Mouse (Mus musculus): ENCODE data around the gene Nphp4. TPM values are rescaled to one million over a fixed set of nuclear protein-coding genes. Genes with fewer than 3 reads are reported as not detected.

Gene Nphp4
- polyA plus RNA-seq, 1 experiment from 2014 or later, result 5.7 TPM

GRCm38 (mm10) chr4:152568662-152569395 lies 92.3 kb downstream of the Nphp4 start:
- Histone ChIP-seq H3K36me3 (ENCODE audit: control insufficient read depth, insufficient read depth) (no peaks in the 10 kb centered on the region), H3K4me2 (ENCODE audit: low read length) (no peak overlapping the region), H3K9me3 (ENCODE audit: control insufficient read depth, low read length) (no peaks in the 10 kb centered on the region), H3K27me3 (replicated peaks; ENCODE audit: control insufficient read depth, insufficient read depth, low read length) (no peaks in the 10 kb centered on the region), H3K9ac (replicated peaks; ENCODE audit: low read depth, low read length) (0 out of 2 replicates have a peak overlapping the region, but pooled peaks have one; percentile 17), H3K27ac (ENCODE audit: low read length) (no peak overlapping the region), H3K4me1 (replicated peaks; ENCODE audit: control insufficient read depth, insufficient read depth, low read length) (no peaks in the 10 kb centered on the region; the same call in 1 of the 2 replicates), H3K4me3 (replicated peaks; ENCODE audit: low read length) (no peak overlapping the region)
- WGBS, result 53% methylated on average over 23 of the region's 23 CpGs
- ATAC-seq, result no peak

GRCm38 (mm10) chr4:152574266-152574665 lies 97.8 kb downstream of the Nphp4 start:
- Histone ChIP-seq H3K4me3 (replicated peaks; ENCODE audit: low read length) (no peak overlapping the region), H3K27me3 (replicated peaks; ENCODE audit: control insufficient read depth, insufficient read depth, low read length) (no peaks in the 10 kb centered on the region), H3K9ac (replicated peaks; ENCODE audit: low read depth, low read length) (no peak overlapping the region), H3K4me1 (replicated peaks; ENCODE audit: control insufficient read depth, insufficient read depth, low read length) (0 out of 2 replicates have a peak, but pooled peaks cover 2% of the 10 kb centered on the region), H3K27ac (ENCODE audit: low read length) (no peak overlapping the region), H3K9me3 (ENCODE audit: control insufficient read depth, low read length) (no peaks in the 10 kb centered on the region), H3K36me3 (ENCODE audit: control insufficient read depth, insufficient read depth) (no peaks in the 10 kb centered on the region), H3K4me2 (ENCODE audit: low read length) (no peak overlapping the region)
- no peak for ATAC-seq
- 65% methylated on average over 12 of the region's 12 CpGs for WGBS

- 56% methylated on average over 4 of the region's 4 CpGs for WGBS
Observed at GRCm38 (mm10) chr4:152576826-152577225, 100.3 kb downstream of the Nphp4 start.

GRCm38 (mm10) chr4:152579956-152580355 lies 103.5 kb downstream of the Nphp4 start:
- H3K27me3 ChIP-seq (replicated peaks; ENCODE audit: control insufficient read depth, insufficient read depth, low read length), result no peaks in the 10 kb centered on the region
- no peak overlapping the region for H3K4me3 ChIP-seq (replicated peaks; ENCODE audit: low read length)
- no peak overlapping the region for H3K9ac ChIP-seq (replicated peaks; ENCODE audit: low read depth, low read length)
- H3K36me3 ChIP-seq (ENCODE audit: control insufficient read depth, insufficient read depth), result no peaks in the 10 kb centered on the region
- ATAC-seq, result no peak
- no peak overlapping the region for H3K4me2 ChIP-seq (ENCODE audit: low read length)
- H3K4me1 ChIP-seq (replicated peaks; ENCODE audit: control insufficient read depth, insufficient read depth, low read length), result peaks cover 3% of the 10 kb centered on the region; the same call in 1 of the 2 replicates
- H3K9me3 ChIP-seq (ENCODE audit: control insufficient read depth, low read length), result no peaks in the 10 kb centered on the region
- no peak overlapping the region for H3K27ac ChIP-seq (ENCODE audit: low read length)
- WGBS, result 84% methylated on average over 4 of the region's 4 CpGs

More at GRCm38 (mm10) chr4:152576826-152577225, 100.3 kb downstream of the Nphp4 start:
- no peak for ATAC-seq
- H3K9ac ChIP-seq (replicated peaks; ENCODE audit: low read depth, low read length), result no peak overlapping the region
- no peak overlapping the region for H3K4me3 ChIP-seq (replicated peaks; ENCODE audit: low read length)
- H3K27me3 ChIP-seq (replicated peaks; ENCODE audit: control insufficient read depth, insufficient read depth, low read length), result no peaks in the 10 kb centered on the region
- no peaks in the 10 kb centered on the region for H3K9me3 ChIP-seq (ENCODE audit: control insufficient read depth, low read length)
- no peak overlapping the region for H3K4me2 ChIP-seq (ENCODE audit: low read length)
- H3K36me3 ChIP-seq (ENCODE audit: control insufficient read depth, insufficient read depth), result no peaks in the 10 kb centered on the region
- H3K4me1 ChIP-seq (replicated peaks; ENCODE audit: control insufficient read depth, insufficient read depth, low read length), result 0 out of 2 replicates have a peak, but pooled peaks cover 2% of the 10 kb centered on the region
- H3K27ac ChIP-seq (ENCODE audit: low read length), result no peak overlapping the region

- Histone ChIP-seq H3K27me3 (replicated peaks; ENCODE audit: control insufficient read depth, insufficient read depth, low read length) (no peaks in the 10 kb centered on the region), H3K9ac (replicated peaks; ENCODE audit: low read depth, low read length) (no peak overlapping the region), H3K4me3 (replicated peaks; ENCODE audit: low read length) (no peak overlapping the region), H3K36me3 (ENCODE audit: control insufficient read depth, insufficient read depth) (no peaks in the 10 kb centered on the region), H3K27ac (ENCODE audit: low read length) (no peak overlapping the region), H3K9me3 (ENCODE audit: control insufficient read depth, low read length) (no peaks in the 10 kb centered on the region), H3K4me1 (replicated peaks; ENCODE audit: control insufficient read depth, insufficient read depth, low read length) (peaks cover 11% of the 10 kb centered on the region), H3K4me2 (ENCODE audit: low read length) (no peak overlapping the region)
- 55% methylated on average over 6 of the region's 6 CpGs for WGBS
- ATAC-seq, result no peak
Observed at GRCm38 (mm10) chr4:152582206-152582605, 105.7 kb downstream of the Nphp4 start.

- Histone ChIP-seq H3K36me3 (ENCODE audit: control insufficient read depth, insufficient read depth) (no peaks in the 10 kb centered on the region), H3K4me3 (replicated peaks; ENCODE audit: low read length) (no peak overlapping the region), H3K27ac (ENCODE audit: low read length) (no peak overlapping the region), H3K9ac (replicated peaks; ENCODE audit: low read depth, low read length) (no peak overlapping the region), H3K4me1 (replicated peaks; ENCODE audit: control insufficient read depth, insufficient read depth, low read length) (peaks cover 11% of the 10 kb centered on the region), H3K27me3 (replicated peaks; ENCODE audit: control insufficient read depth, insufficient read depth, low read length) (peaks cover 4% of the 10 kb centered on the region; the same call in 1 of the 2 replicates), H3K4me2 (ENCODE audit: low read length) (no peak overlapping the region), H3K9me3 (ENCODE audit: control insufficient read depth, low read length) (no peaks in the 10 kb centered on the region)
- 78% methylated on average over 6 of the region's 6 CpGs for WGBS
- no peak for ATAC-seq
Observed at GRCm38 (mm10) chr4:152583616-152584015, 107.1 kb downstream of the Nphp4 start.

GRCm38 (mm10) chr4:152585526-152585925 lies 109.0 kb downstream of the Nphp4 start:
- Histone ChIP-seq H3K4me2 (ENCODE audit: low read length) (peak overlapping the region; percentile 14; the same call in 1 of the 2 replicates), H3K9ac (replicated peaks; ENCODE audit: low read depth, low read length) (no peak overlapping the region), H3K4me1 (replicated peaks; ENCODE audit: control insufficient read depth, insufficient read depth, low read length) (peaks cover 11% of the 10 kb centered on the region), H3K36me3 (ENCODE audit: control insufficient read depth, insufficient read depth) (no peaks in the 10 kb centered on the region), H3K27ac (ENCODE audit: low read length) (no peak overlapping the region), H3K4me3 (replicated peaks; ENCODE audit: low read length) (no peak overlapping the region), H3K27me3 (replicated peaks; ENCODE audit: control insufficient read depth, insufficient read depth, low read length) (peaks cover 4% of the 10 kb centered on the region; the same call in 1 of the 2 replicates), H3K9me3 (ENCODE audit: control insufficient read depth, low read length) (no peaks in the 10 kb centered on the region)
- 6% methylated on average over 15 of the region's 15 CpGs for WGBS
- ATAC-seq, result no peak

- ATAC-seq, result no peak
- Histone ChIP-seq H3K4me1 (replicated peaks; ENCODE audit: control insufficient read depth, insufficient read depth, low read length) (peaks cover 11% of the 10 kb centered on the region), H3K4me2 (ENCODE audit: low read length) (no peak overlapping the region), H3K4me3 (replicated peaks; ENCODE audit: low read length) (no peak overlapping the region), H3K9me3 (ENCODE audit: control insufficient read depth, low read length) (no peaks in the 10 kb centered on the region), H3K27me3 (replicated peaks; ENCODE audit: control insufficient read depth, insufficient read depth, low read length) (peaks cover 4% of the 10 kb centered on the region; the same call in 1 of the 2 replicates), H3K27ac (ENCODE audit: low read length) (no peak overlapping the region), H3K9ac (replicated peaks; ENCODE audit: low read depth, low read length) (no peak overlapping the region), H3K36me3 (ENCODE audit: control insufficient read depth, insufficient read depth) (no peaks in the 10 kb centered on the region)
- WGBS, result 49% methylated on average over 4 of the region's 4 CpGs
Observed at GRCm38 (mm10) chr4:152586175-152586574, 109.7 kb downstream of the Nphp4 start.

GRCm38 (mm10) chr4:152604285-152604684 lies 127.8 kb downstream of the Nphp4 start:
- H3K9me3 ChIP-seq (ENCODE audit: control insufficient read depth, low read length), result no peaks in the 10 kb centered on the region
- no peak overlapping the region for H3K4me2 ChIP-seq (ENCODE audit: low read length)
- H3K4me1 ChIP-seq (replicated peaks; ENCODE audit: control insufficient read depth, insufficient read depth, low read length), result 0 out of 2 replicates have a peak, but pooled peaks cover 6% of the 10 kb centered on the region
- no peak for ATAC-seq
- H3K27ac ChIP-seq (ENCODE audit: low read length), result no peak overlapping the region
- H3K27me3 ChIP-seq (replicated peaks; ENCODE audit: control insufficient read depth, insufficient read depth, low read length), result no peaks in the 10 kb centered on the region
- no peak overlapping the region for H3K4me3 ChIP-seq (replicated peaks; ENCODE audit: low read length)
- WGBS, result 84% methylated on average over 5 of the region's 5 CpGs
- H3K9ac ChIP-seq (replicated peaks; ENCODE audit: low read depth, low read length), result no peak overlapping the region
- no peaks in the 10 kb centered on the region for H3K36me3 ChIP-seq (ENCODE audit: control insufficient read depth, insufficient read depth)

Data from forebrain, embryonic 16.5 days (tissue).